Mouse (Mus musculus): ENCODE measurements around the gene Commd9. TPM values are rescaled to one million over a fixed set of nuclear protein-coding genes. Genes with fewer than 3 reads are reported as not detected.

The Commd9 gene
- 10 to 100 TPM; 33.7 to 38.3 TPM for total RNA-seq (2021)

GRCm38 (mm10) chr2:101885768-101886438 lies at the start of gene Commd9:
Gene Commd9, plus strand, starts transcription at chr2:101886247.
- DNase-seq = peak; percentile 90 to 91

- DNase-seq = no peak
These were observed 43.3 kb upstream of the Commd9 start for GRCm38 (mm10) chr2:101842756-101843155.

GRCm38 (mm10) chr2:101854792-101855191 lies 31.3 kb upstream of the Commd9 start:
- DNase-seq = no peak

GRCm38 (mm10) chr2:101856174-101856573 lies 29.9 kb upstream of the Commd9 start:
- no peak for DNase-seq

GRCm38 (mm10) chr2:101860920-101861485 lies 25.0 kb upstream of the Commd9 start:
- DNase-seq = no peak

- DNase-seq = no peak
These were observed 23.6 kb upstream of the Commd9 start for GRCm38 (mm10) chr2:101862219-101863123.

GRCm38 (mm10) chr2:101868683-101869082 lies 17.4 kb upstream of the Commd9 start:
- DNase-seq = no peak

- peak in 1 of 2 experiments; percentile 21 for DNase-seq
These were observed 14.9 kb upstream of the Commd9 start for GRCm38 (mm10) chr2:101871179-101871578.

- DNase-seq = no peak
These were observed 4.4 kb upstream of the Commd9 start for GRCm38 (mm10) chr2:101881471-101882162.

- no peak for DNase-seq
These were observed 3.0 kb upstream of the Commd9 start, which contains the start of gene Prr5l for GRCm38 (mm10) chr2:101882998-101883397. Gene Prr5l, minus strand, starts transcription at chr2:101883027.

- no peak for DNase-seq
These were observed 1.8 kb upstream of the Commd9 start for GRCm38 (mm10) chr2:101884286-101884685.

- DNase-seq = no peak
These were observed 2.8 kb downstream of the Commd9 start for GRCm38 (mm10) chr2:101888886-101889285.

- no peak for DNase-seq
These were observed 5.1 kb downstream of the Commd9 start for GRCm38 (mm10) chr2:101891143-101891542.

- no peak for DNase-seq
These were observed 8.1 kb downstream of the Commd9 start for GRCm38 (mm10) chr2:101894126-101894525.

- no peak for DNase-seq
These were observed 10.6 kb downstream of the Commd9 start for GRCm38 (mm10) chr2:101896425-101897204.

GRCm38 (mm10) chr2:101902196-101902595 lies 16.1 kb downstream of the Commd9 start:
- DNase-seq = no peak

- peak; percentile 76 to 77 for DNase-seq
These were observed 19.7 kb downstream of the Commd9 start for GRCm38 (mm10) chr2:101905534-101906378.

- no peak for DNase-seq
These were observed 20.3 kb downstream of the Commd9 start for GRCm38 (mm10) chr2:101906379-101906690.

- peak; percentile 32 to 39 for DNase-seq
These were observed 21.5 kb downstream of the Commd9 start for GRCm38 (mm10) chr2:101907386-101908022.

- no peak for DNase-seq
These were observed 22.7 kb downstream of the Commd9 start for GRCm38 (mm10) chr2:101908773-101909172.

Measured in layer of hippocampus, postnatal 36 days (tissue).